Mouse (Mus musculus) telencephalon, adult 2 months (tissue): Measurements from ENCODE around the gene Slco2a1.
A peak's percentile ranks its signal among the peaks of the same experiment; 100 is the strongest.

Experiments used
- DNase-seq: peaks from one replicate; pipeline ENCODE4 v3.0.0-alpha.2; 2011; ENCODE audit warnings: low read depth, low spot score

Slco2a1 gene

DNA sequence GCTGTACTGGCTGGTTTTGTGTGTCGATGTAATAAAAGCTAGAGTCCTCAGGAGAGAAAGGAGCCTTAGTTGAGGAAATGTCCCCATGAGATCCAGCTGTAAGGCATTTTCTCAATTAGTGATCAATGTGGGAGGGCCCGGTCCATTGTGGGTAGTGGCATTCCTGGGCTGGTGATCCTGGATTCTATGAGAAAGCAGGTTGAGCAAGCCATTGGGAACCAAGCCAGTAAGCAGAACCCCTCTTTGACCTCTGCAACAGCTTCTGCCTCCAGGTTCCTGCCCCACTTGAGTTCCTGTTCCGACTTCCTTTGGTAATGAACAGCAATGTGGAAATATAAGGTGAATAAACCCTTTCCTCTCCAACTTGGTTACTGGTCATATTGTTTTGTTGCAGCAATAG, 6.1 kb upstream of the Slco2a1 start:
- DNase-seq: no peak

DNA sequence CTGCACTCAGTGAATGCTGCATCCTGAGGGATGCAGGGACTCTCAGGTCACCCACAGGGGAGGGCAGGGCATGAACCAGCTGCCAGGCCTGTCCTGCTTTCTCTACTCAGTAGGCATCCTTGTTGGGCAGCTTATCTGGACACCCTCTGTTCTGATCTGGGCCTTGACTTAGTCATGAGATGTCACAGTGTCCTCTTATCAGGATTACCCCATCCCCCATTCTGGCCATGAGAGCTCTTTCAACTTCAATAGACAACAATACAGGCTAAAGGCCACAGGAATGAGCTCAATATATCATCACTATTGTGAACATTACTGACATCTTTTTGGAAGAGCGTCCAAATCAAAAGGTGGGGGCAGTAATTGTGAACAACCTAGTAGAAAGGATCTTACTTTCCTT, 3.4 kb upstream of the Slco2a1 start:
- no peak for DNase-seq

DNA sequence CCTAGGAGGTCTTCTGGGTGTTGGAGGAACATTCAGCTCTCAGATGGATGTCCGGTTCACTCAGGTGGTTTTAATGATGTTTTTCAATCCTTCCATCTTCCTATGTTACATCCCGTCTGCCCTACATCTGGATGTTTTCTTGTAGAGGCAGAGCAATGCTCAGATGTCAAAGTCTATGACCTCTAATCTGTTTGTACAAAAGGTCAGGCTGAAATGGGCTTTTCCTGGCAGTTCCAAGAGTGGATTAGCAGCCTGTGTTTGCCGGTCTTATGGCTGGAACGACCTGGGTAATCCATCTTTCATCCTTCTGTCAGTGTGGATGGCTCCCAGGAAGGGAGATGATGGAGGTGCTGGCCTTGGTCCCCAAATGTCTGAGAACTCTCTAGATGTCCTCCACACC, 2.6 kb upstream of the Slco2a1 start:
- DNase-seq: no peak

DNA sequence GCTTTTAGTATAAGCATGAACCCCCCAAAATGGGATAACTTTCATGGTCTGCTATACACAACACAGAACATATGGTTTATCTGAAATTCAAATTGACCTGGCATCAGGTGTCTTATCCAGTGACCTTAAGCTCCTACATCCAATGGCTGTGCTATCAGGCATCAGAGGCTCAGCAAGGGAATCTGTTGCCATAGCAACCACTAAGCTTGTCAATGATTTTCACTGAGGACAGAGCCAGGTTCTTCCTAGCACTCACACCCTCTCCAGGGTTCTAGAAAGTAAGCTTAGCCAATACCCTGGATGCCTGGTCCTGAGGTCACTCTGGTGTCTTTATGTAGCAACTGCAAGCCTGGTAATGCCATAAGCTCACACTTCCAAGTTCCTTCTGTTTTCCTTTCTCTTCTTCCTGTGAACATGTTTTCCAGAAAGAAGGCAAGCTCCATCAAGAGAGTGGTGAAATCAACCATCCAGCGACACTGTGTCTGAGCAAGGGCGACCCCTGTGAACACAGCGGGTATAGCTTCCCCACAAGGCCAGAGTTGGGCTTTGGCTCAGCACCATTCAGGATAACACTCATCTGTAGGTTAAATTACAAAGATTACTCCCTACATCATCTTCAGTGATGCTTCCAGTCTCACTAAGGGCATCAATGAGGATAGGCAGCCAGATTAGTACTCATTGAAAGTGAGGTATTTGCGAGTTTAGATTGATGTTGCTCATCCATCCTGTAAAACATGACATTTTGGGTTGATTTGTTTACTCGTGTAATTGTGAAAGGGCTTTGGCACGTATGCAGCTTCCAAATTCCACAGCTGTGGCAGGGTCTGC, 2.0 kb downstream of the Slco2a1 start:
- no peak for DNase-seq

DNA sequence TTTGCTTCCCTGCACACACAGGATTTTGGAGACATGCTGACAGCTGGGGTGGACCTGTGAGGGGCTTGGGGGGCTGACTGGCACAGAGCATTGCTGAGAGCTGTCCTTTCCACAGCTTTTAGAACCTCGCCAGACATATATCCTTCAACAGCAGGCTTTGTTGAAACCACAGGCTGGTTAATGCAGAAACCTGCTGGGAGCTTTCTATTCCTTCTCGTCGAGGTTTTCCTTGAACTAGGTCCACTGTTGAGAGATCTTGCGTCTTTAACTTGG, 2.6 kb downstream of the Slco2a1 start:
- DNase-seq: no peak

DNA sequence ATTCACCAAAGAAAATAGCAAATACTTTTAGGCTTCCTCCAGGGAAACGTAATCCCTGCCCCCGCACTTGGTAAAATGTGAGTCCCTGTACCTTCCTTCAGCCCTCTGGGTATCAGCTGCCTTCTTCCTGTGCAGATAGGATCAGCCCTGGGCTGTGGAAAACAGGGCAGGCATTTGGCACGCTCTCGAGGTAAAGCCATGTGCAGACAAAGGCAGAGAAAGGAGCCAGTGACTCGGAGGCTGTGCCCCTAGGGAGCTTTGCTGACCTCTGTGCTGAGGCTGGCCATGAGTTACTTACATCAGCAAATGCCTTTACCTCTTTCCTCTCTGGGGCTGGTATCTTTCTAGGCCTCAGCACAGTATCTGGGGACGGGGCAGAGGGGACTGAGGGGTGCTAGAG, 4.4 kb downstream of the Slco2a1 start:
- no peak for DNase-seq

DNA sequence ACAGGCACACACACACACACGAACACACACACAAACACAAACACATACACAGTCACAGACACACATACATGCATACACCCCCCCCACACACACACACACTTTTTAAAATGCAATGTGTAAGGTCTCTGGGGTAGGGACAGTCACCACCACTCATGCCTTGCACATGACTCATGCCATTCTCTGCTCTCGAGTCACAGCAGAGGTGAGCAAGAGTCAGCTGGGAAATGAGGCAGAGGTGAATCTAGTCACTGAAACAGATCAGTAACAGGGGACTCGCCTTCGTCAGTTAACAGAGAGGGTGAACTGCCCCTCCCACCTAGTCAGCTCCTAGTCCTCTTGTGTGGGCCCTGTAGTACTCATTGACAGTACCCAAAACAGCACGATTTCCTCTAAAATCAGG, 5.3 kb downstream of the Slco2a1 start:
- no peak for DNase-seq

DNA sequence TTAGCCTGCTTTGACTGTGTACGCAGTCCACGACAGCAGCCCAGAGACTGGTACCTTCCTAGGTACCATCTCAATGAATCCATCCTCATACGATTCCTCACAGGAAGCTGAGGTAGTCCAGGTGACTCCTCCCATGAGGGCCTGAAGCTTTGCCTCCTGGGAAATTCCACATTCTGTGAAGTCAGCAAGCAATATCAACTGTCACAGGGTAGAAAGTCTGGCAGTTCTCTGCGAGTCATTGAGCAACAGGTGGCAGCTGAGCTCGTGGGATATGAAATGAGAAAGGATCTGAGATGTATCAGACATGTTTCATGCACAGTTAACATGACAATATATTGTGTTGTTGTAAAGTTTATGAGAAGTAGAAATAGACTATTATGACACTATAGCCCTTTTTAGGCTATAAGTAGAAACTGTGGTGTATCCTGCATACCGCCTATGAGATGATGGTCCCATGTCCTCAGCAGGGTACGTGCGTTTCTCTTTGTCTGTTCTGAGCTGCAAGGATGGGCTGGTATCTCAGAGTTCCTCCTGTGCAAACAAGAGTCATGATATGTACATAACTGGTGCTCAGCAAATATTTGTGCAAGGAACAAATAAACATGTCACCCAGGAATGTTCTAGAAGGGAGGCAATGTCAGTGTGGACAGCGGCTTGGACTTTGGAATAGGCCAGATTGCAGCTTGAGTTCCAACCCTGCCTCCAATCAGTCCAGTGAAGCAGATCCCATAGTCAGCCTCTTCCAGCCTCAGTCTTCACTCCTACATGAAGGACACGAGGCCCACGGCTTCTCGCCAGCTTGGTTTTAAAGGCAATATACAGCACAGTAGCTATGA, 7.5 kb downstream of the Slco2a1 start:
- no peak for DNase-seq

DNA sequence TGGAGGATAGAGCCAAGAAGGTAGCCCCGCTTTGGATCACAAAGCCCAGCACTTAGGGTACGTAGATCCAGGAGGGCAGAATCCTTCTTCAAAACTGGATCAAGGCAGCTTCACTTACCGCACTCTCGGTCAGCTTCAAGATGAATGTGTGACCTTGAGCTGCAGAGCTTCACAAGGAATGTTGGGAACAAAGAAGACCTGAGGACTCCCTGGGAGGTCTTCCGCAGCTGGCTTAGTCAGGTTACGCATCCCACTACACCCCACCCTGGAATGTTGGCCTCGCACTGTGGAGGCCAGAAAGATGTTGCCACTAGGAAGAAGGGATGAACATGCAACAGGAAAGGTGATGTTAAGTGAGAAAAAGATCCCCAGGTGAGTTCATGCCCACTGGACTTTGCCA, 11.9 kb downstream of the Slco2a1 start:
- no peak for DNase-seq

DNA sequence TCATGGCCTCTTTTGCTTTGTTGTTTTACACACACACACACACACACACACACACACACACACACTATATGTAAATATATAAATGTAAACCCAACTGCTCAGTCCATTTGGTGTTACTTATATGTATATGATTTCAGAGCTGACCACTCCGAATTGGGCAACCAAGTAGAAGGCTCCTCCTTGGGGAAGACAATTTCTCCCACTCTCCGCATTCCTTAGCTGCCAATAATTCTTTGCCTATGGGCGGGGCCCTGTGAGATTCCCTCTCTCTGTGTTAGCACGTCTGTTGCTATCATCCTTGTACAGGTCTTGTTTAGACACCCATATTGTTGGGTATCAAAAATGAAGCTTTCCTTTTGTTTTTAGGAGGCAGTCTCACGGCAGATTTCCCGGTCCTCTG, 15.8 kb downstream of the Slco2a1 start:
- no peak for DNase-seq

DNA sequence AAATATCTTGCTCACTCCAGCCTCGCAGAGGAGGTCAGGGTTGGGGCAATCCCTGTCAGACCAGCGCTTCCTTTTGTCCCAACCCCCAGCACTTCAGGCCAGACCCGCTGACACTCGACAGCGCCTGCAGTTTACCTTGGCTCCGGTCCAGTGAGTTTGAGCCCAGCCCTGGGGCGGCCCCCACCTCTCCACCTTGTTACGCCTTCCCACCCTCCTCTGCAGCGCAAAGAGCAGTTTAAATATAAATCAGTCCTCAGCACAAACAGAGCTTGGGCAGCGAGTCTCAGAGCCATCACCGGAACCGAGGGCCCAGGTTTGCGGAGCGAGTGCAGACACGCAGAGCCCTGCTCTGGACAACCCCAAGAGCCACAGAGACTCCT, 19.2 kb downstream of the Slco2a1 start:
- no peak for DNase-seq

DNA sequence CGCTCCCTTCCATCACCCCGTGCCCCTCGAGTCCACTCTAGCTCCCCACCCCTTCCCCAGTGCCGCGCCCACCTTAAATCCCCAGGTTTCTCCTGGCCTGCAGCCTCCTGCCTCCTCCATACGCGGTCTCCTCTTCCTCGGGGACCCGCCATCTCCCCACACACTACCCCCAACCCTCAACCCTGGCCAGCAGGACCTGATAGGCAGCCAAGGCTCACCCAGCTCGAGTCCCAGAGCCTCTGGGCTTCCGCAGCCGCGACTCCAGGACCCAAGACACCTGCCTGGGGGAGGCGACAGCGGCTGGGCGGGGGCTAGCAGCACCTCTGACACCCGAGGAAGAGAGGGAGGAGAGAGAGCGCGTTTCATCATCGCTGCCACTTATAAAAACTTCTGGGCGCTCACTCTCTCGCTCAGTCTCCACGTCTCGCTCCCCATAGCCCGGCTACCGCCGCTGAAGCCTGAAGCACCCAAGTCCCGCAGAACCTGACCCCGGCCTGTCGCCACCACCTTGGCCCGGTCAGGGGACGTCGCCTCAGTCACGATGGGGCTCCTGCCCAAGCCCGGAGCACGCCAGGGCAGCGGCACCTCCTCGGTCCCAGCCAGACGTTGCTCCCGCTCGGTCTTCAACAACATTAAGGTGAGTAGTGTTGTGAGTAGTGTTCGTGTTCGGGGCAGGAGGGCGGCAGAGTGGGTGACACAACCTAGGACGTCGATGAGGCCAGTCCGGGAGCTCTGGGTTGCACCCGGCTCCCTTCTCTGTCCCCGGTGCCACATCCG, 19.8 kb downstream of the Slco2a1 start:
- no peak for DNase-seq

DNA sequence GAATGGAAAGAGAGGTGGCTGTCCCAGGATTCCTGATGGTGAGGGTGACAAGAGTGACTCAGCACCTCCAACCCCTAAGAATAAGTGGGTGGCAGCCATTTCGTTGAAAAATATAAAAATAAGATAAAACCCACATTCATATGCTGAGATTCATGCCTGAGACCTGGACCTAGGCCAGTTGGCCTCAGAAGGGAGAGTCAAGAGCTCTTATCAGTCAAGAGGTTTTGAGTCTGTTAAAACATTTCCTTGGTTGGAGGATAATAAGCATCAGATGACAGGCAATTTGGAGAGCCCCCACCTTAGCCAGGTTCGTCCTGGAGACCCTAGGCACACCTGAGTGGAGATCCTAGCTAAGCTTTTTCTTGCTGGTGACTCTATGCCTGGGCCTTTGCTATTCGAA, 21.6 kb downstream of the Slco2a1 start:
- DNase-seq: no peak

DNA sequence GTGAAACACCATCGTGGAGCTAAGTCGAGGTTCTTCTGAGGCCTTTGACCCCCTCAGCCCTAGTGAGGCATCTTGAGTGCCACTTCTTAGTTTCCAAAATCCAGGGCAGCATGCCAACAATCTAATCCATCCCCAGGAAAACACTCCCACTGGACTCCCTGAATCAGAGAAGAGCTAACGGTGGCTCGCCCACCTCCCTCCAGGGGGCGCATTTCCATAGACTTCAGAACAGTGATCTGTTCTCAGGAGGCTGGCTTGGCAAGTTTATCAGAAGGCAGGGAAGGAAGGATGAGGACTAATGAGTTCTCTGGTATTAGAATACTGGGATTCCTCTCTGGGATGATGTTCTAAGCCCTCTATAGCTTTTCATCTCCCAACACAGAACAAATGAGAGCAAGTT, 24.9 kb downstream of the Slco2a1 start:
- DNase-seq: peak; percentile 19

DNA sequence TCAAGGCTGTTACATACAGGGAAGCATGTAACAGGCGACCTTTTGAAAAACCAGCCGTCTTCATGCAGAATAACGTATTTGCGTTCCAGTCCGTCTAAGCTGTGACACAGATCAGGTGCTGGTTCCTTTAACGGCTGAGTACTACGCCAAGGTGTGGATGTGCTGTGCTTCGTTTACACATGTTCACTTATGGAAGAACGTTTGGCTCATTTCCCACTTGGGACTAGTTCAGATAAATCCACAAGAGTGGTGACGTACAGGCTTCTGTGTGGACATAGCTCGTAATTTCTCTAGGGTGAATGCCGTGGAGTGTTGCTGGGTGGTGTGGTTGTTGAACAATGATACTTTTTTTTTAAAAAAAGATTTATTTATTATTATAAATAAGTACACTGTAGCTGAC, 26.2 kb downstream of the Slco2a1 start:
- DNase-seq: no peak

DNA sequence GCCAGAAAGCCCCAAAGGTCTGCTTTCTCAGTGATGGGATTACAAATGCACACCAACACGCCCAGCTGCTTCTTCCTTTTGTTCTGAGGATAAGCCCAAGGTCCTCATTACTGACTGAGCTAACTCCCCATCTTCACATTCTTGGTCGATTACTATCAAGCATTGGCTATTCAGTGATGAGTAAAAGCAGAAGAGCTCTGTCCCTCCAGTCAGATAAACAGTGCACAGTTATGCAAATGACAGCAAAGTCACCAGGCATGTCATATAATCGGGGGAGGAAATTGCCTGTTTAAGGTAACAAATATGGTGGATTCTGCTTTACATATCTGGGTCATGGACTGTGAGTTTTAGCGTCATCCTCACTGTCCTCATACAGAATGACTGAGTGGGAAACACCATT, 35.6 kb downstream of the Slco2a1 start:
- DNase-seq: no peak

DNA sequence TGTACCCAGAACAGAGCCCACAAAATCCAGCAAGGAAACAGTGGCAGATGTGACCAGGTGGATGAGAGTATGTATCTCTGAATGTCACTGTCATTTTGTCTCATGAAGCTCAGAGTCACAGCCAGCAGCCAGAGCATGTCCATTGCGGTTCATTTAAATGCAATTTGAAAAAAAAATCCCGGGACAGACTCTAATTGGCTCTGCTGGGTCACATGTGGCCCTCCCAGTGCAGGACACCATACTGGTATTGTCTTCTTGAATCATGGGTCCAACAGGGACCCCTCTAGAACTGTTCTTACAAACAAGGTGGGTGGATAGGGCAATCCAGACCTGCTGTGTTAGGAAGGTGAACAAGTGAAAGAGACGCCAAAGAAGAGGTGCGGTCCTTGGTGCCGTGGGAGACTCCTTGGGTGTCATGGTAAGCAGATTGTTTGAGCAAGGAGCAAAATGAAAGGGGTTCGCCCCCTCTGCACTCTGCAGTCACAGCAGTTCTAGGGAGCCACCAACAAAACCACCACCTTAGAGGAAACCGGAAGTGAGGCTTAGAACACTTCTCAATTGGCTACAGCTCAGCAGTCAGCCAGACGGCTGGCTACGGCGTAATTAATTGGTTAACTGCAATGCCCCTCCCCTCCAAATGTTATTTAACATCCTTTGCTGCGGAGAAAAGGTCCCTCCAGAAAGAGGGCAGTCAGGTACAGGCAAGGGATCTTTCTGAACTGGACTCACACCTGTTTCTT, 38.8 kb downstream of the Slco2a1 start:
- no peak for DNase-seq

DNA sequence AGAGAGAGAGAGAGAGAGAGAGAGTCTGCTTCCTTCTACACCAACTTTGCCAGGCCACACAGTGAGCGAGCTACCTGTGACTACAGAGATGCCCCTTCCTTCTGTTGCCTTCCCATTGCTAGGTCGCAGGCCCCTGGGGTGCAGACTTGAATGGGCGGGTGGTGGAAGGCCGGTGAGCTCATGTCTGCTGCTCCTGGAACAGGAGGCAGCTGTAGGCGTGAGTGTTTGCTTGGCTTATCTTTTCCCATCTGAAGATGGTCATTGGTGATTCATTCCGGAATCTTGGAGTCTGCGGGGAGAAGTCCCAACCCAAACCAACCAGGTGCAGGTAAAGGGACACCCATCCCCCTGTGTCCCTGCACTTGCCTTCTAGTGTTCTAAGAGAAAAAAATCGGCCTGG, 40.5 kb downstream of the Slco2a1 start:
- no peak for DNase-seq

DNA sequence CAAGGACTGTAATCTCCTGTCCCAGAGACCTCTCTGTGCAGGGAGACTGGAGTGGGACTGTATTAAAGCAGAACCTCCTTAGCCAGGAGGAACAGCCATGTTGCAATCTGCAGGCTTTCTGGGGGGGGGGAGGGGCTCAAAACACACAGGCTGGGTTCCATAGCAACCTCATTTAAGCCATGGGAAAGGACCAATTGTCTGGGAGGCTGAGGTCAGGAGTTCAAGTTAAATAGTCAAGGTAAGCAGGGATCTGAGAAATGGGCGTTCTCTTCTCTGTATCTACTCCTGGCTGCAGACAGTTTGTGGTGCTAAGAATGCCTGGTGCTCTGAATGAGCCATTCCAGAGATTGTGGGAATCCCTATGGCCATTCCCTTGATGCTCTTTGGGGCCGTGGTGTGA, 41.5 kb downstream of the Slco2a1 start:
- DNase-seq: no peak

DNA sequence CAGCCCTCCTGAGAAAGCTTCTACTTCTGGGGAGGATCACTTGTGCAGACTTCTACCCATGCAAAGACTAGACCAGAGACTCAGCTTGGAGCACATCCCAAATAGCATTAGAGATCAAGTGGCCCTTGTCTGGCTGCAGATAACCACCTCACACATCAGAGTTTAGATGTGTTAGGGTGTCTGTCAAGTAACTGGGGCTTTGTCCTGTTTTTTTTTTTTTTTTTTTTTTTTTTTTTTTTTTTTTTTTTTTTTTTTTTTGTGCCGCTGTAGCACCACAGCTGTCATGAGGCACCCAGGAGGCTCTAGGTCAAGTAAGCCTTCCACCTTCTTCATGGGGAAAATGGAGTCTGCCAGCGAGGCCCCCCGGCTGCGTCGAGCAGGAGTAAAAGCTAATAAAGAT, 42.7 kb downstream of the Slco2a1 start:
- no peak for DNase-seq

DNA sequence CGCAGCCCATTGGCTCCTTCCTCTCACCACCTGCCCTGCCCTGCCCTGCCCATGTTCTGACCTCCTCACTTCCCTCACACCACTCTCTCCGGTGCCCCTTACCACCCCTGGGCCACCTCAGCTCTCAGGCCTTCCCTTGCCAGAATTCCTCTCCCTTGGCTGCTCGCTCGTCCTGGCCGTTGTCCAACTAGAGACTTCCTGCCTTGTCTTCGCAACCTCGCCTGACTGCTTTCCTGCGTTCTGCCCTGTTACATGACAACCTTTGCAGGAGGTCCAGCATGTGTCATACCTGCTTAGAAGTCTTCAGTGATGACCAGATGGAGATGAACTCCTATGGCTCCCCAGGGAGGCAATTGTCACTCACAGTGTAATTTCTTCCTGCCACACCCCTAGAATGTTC, 43.7 kb downstream of the Slco2a1 start:
- DNase-seq: no peak

DNA sequence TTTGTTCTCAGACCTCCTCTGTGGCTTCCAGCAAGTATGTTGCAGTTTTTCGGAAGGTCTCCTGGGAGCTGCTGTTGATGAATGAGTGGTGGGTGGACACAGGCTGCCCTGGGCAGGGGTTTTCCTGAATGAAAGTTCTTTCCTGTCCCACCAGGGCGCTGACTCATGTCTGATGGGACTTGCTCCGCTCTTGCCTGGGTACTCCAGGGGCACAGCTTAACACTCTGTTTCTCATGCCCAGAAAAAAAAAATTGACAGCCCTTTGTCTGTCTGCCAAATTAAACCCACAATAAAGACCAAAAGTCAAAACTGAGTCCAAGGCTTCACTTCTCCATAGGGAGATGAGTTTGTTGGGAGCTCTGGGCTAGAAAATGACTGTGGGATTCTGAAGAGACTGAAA, 44.9 kb downstream of the Slco2a1 start:
- no peak for DNase-seq
